Mouse (Mus musculus) cerebellum, adult (tissue): Measurements from ENCODE around the gene Hk3.

Source experiments
- ATAC-seq: cut with Nextera tagmentation; 2 replicates; pipeline ENCODE4 v1.9.2; 2017; ENCODE audit warnings: mild to moderate bottlenecking, moderate library complexity, mixed read lengths; ENCODE audit not compliant: insufficient number of reproducible peaks, low FRiP score, low TSS enrichment

Gene Hk3

DNA sequence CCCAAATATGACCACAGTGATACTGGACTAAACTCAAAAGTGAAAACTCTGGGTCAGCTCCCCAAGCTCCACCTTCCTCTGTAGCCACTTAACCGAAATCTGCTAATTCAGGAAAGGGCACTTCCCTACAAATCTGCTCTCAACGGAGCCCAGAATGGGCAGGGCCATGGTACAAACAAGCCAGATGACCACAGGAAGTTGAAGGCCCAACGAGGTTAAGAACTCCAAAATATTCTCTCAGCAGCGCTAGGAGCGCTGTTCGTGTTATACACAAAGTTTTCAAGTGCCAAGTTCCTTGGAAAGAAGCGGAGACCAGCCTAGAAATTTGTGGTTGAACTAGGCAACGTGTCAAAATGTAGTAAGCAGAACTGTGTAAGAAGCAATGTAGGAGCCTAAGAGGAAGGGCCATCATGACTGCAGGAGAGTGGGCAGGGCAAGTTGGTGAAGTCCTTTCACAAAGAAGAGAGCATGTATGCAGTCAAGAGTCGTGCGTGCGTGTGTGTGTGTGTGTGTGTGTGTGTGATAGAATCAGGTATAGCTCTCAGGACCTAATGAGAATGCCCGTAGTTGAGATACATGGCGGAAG lies at the start of gene Hk3:
Gene Hk3, minus strand, starts transcription at position 192 of the 586 bp plus-strand sequence.
- ATAC-seq, result no peak

DNA sequence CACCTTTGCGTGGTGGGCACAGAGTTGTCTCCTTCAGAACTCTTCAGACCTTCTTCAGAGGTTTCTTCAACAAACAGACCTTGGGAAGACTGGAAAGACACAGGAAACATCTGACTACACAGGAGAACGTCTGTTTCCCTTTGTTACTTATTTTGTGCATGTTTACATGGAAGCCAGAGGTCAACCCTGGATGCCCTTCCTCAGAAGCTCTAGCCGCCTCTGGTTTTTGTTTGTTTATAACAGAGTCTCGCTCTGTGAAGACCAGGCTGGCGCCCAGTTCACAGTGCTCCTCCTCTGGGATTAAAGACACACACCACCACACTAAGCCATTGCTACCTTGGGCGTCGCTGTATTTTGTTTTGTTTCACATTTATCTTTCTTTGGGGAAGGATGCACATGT lies 48.5 kb upstream of the Hk3 start:
- no peak for ATAC-seq

DNA sequence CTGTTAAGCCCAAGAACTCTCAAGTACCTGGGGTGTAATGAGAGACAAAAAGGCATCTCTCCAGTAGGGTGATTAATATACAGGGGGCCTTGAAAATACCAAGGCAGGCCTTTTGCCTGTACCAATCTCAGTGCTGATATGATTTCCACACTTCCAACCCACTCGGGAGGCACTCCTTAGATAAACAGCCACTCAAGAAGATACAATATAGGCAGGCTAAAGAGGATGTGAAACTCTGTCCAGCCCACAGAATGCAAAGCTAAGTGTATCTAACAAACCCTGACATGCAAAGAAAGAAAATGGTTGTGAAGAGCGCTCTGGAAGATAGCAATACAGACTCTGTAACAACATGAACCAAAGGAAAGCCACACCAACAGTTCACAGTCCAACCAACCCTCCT lies 42.1 kb upstream of the Hk3 start:
- no peak for ATAC-seq

GRCm38 (mm10) chr13:55058042-55058441 lies 36.9 kb upstream of the Hk3 start:
- no peak for ATAC-seq

GRCm38 (mm10) chr13:55047706-55048105 lies 26.5 kb upstream of the Hk3 start:
- ATAC-seq, result no peak

GRCm38 (mm10) chr13:55040016-55040415 lies 18.8 kb upstream of the Hk3 start:
- ATAC-seq, result no peak

DNA sequence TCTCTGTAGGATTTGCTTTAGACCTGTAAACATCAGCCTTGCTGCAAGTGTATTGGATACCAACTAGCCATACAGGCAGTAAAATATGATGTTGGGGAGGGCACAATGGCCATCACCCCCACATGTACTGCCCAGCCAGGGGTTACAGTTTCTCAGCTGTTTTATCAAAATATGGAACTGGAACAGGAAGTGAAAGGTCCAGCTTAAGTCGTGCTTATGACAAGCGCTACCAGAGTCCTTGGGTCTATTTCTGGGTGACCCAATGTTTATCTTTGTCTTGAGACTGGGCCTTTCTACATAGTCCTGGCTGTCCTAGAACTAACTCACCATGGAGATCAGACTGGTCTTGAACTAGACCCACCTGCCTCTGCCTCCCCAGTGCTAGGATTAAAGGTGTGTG lies 3.0 kb upstream of the Hk3 start:
- ATAC-seq, result no peak

GRCm38 (mm10) chr13:55022715-55023114 lies 1.5 kb upstream of the Hk3 start:
- ATAC-seq, result no peak

- ATAC-seq, result no peak
These were observed 1.1 kb upstream of the Hk3 start for GRCm38 (mm10) chr13:55022256-55022655.

DNA sequence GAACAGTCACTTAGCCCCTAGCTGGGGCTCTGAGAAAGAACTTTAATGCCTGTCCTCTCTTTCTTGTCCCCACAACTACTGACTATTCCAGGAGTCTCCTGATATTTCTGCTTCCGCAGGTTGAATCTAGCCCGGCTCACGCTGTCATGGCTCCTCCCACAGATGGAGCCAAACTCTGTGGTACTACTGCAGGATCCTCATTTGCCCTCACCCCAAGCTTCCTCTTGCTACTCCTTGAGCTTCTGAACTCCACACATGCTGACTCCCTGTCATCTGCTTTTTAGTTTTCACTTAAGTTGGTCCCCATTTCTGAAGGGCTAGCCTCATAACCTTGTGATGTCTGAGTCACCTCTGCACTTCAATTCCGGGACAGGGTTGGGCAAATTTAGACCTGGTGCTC lies 1.1 kb downstream of the Hk3 start:
- ATAC-seq, result no peak

GRCm38 (mm10) chr13:55019181-55019580 lies 2.0 kb downstream of the Hk3 start:
- ATAC-seq, result no peak

DNA sequence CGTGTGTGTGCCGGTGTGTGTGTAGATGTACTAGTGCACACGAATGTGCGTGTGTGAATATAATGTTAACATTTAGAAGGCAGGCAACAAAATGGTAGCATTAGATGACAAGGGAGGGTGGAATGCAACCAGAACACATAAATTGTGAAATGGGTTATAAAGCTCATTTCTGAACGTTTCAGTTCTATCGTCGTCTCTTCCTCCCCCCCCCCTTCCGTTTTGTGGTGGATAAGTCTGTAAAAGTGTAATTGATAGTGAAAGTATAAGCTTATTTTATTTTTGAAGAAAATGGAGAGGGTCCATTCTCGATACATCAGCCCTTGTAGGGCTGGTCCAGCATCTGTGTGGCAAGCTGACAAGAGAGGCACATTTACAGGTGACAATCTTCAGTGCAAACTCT lies 2.5 kb downstream of the Hk3 start:
- no peak for ATAC-seq

DNA sequence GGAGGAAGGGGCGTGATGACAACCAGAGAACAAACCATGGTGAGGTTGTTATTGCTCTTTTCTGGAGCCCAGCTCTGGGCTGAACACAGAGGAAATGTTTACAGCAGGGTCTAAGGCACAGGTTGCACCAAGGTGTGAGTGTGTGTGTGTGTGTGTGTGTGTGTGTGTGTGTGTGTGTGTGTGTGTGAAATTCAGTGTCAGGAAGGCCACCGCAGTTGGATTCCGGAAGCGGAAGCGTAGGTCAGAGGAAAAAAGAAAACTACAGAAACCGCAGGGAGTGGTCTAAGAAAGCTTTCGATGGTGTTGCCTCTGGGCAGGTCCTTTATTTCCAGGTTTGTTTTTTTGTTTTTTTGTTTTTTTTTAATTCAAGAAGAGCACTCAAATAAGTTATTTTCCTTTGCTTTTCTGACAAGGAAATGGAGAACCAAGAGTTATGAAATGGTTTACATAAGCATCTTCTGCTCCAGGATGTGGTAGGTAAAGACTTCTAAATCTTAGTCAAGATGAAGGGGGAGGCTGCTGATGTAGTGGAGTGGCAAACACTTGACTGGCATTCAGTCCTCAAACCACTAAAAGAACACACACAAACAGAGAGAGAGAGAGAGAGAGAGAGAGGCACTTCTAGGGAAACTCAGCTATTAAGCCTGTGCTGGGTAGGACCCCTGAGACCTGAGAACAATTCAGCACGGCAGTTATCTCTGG lies 3.1 kb downstream of the Hk3 start:
- no peak for ATAC-seq

- no peak for ATAC-seq
These were observed 3.9 kb downstream of the Hk3 start for GRCm38 (mm10) chr13:55017154-55017897.

- no peak for ATAC-seq
These were observed 6.7 kb downstream of the Hk3 start for GRCm38 (mm10) chr13:55014451-55014850.

DNA sequence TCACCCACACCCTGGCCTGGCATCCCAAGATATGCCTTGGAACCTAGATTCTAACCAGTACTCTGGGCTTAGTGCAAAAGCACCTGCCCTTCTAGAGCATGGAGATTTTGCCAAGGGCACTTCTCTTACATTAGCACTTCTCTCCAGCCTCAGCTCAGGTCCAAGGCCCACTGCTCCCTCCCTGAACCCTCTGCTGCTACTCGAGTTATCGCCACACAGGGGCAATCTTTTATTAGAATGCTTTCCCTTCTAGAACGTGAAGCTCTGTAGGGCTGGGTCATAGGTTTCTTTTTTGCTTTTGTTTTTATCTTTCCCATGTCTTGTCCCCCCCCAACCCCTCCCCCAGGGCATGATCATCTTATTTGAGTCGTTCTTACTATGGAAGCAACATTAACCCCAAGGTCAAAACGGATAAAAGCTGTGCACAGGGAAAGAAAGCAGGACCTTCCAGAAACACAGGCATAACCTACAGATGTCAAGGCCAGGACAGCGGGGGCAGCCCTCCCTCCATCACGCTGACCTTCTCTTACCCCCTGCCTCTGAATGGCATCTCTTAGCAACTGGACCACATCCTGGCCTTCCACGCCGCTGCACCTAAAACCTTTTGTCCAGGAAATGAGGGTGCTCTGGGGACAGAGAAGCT lies 7.4 kb downstream of the Hk3 start:
- ATAC-seq, result no peak

DNA sequence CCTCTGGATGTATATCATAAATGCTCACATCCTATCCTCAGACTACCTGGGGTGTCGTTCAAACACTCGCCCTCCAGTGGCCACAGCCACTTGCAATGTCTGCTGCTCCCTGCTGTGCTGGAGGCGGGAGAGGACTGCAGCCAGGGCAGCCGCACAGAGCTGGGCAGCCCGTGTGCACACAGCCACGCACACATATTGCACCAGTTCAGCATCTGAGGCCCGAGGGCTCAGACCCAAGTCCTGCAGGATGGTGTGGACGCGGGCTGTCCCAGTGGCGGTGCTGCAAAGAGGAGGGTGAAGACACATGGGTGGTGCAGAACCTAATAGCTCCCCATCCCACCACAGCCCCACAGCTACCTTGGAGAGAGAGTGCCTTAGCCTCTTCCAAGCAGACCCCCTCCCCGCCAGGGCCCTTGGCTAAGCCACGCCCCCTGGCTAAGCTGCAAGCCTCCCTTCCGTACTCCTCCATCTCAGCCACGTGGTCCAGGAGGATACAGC lies 9.2 kb downstream of the Hk3 start:
- ATAC-seq, result peak; percentile 56; the same call in 1 of the 2 replicates

GRCm38 (mm10) chr13:55011103-55011502 lies 10.1 kb downstream of the Hk3 start:
- ATAC-seq, result no peak

DNA sequence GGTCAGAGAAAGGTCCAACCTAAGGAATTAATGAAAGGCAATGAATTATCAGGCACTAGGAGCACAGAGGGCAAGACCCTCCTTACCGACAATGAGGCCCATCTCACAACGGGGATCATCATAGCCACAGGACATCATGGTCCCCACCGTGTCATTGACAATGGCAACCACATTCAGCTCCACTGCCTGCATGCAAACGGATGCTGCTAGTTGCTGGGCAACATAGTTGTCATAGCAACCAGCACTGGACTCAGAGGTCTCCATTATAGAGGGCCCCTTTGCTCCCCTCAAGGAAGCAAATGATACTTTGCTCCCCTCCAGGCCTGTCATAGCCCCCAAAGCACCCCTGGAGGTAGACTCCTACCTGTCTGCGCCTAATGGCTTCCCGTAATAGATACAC lies 12.6 kb downstream of the Hk3 start:
- no peak for ATAC-seq

- ATAC-seq, result no peak
These were observed 14.8 kb downstream of the Hk3 start for GRCm38 (mm10) chr13:55006415-55006742.
